Mouse (Mus musculus): Measurements from ENCODE around the gene Rnd3.

The Rnd3 gene

GRCm38 (mm10) chr2:51128090-51128489 is 20.8 kb downstream of the Rnd3 start:
- CTCF ChIA-PET: interaction anchor here (0.7 kb wide), 1 partner anchor 598 kb away, joined by 3 read pairs; no protein-coding TSS in a partner anchor

GRCm38 (mm10) chr2:51110271-51110670 is 38.6 kb downstream of the Rnd3 start:
- CTCF ChIA-PET: no interaction called here

GRCm38 (mm10) chr2:51108631-51109030 is 40.3 kb downstream of the Rnd3 start:
- CTCF ChIA-PET: no interaction called here

GRCm38 (mm10) chr2:51101187-51101586 is 47.7 kb downstream of the Rnd3 start:
- CTCF ChIA-PET: no interaction called here

GRCm38 (mm10) chr2:51099987-51100386 is 48.9 kb downstream of the Rnd3 start:
- CTCF ChIA-PET: no interaction called here

GRCm38 (mm10) chr2:51099240-51099639 is 49.7 kb downstream of the Rnd3 start:
- CTCF ChIA-PET: no interaction called here

GRCm38 (mm10) chr2:51090688-51091087 is 58.2 kb downstream of the Rnd3 start:
- CTCF ChIA-PET: no interaction called here

GRCm38 (mm10) chr2:51090049-51090448 is 58.9 kb downstream of the Rnd3 start:
- CTCF ChIA-PET: no interaction called here

- CTCF ChIA-PET: no interaction called here
Measured at GRCm38 (mm10) chr2:51088843-51089573, 59.9 kb downstream of the Rnd3 start.

- CTCF ChIA-PET: no interaction called here
Measured at GRCm38 (mm10) chr2:51088123-51088453, 60.8 kb downstream of the Rnd3 start.

GRCm38 (mm10) chr2:51087307-51088122 is 61.4 kb downstream of the Rnd3 start:
- CTCF ChIA-PET: no interaction called here

- CTCF ChIA-PET: no interaction called here
Measured at GRCm38 (mm10) chr2:51085155-51085554, 63.8 kb downstream of the Rnd3 start.

- CTCF ChIA-PET: no interaction called here
Measured at GRCm38 (mm10) chr2:51082714-51083351, 66.1 kb downstream of the Rnd3 start.
